Mouse (Mus musculus) lung, postnatal 0 days (tissue): ENCODE data around the gene Slc7a5. TPM values are rescaled to one million over a fixed set of nuclear protein-coding genes. Genes with fewer than 3 reads are reported as not detected.

Experiments used
- ATAC-seq: fragments of 200-750 bp; cut with Nextera tagmentation; 2 replicates; pipeline ENCODE4 v1.8.0; 2017; ENCODE audit warnings: moderate library complexity
- DNase-seq: peaks from one replicate; pipeline ENCODE4 v3.0.0-alpha.2; 2016; ENCODE audit warnings: low spot score
- H3K27ac ChIP-seq: fragments of 300-500 bp; sonication (generic); 2 replicates; pipeline ENCODE4 v1.5.1; 2014; ENCODE audit warnings: antibody characterized with exemption, mild to moderate bottlenecking, low read length, mixed read lengths
- H3K27me3 ChIP-seq: fragments of 300-500 bp; sonication (generic); replicated peaks from 2 replicates; pipeline ENCODE4 v1.6.1; 2014; ENCODE audit warnings: low read length, mixed read lengths; ENCODE audit not compliant: insufficient read depth
- H3K36me3 ChIP-seq: fragments of 300-500 bp; sonication (generic); 2 replicates; pipeline ENCODE4 v1.6.1; 2014; ENCODE audit warnings: low read length, mixed read lengths; ENCODE audit not compliant: insufficient read depth
- H3K4me1 ChIP-seq: fragments of 300-500 bp; sonication (generic); 2 replicates; pipeline ENCODE4 v1.6.1; 2014; ENCODE audit warnings: antibody characterized with exemption, low read depth, low read length, mixed read lengths; ENCODE audit not compliant: insufficient read depth
- H3K4me2 ChIP-seq: fragments of 300-500 bp; sonication (generic); replicated peaks from 2 replicates; pipeline ENCODE4 v1.6.1; 2014; ENCODE audit warnings: low read depth, mild to moderate bottlenecking, low read length, moderate library complexity, mixed read lengths
- H3K4me3 ChIP-seq: fragments of 300-500 bp; sonication (generic); 2 replicates; pipeline ENCODE4 v1.5.1; 2014; ENCODE audit warnings: low read depth, low read length
- H3K9ac ChIP-seq: fragments of 300-500 bp; sonication (generic); replicated peaks from 2 replicates; pipeline ENCODE4 v1.6.1; 2014; ENCODE audit warnings: low read depth, mild to moderate bottlenecking
- H3K9me3 ChIP-seq: fragments of 300-500 bp; sonication (generic); 2 replicates; pipeline ENCODE4 v1.6.1; 2016; ENCODE audit warnings: low read length, mixed read lengths
- CTCF ChIP-seq: IDR thresholded peaks from 2 replicates; pipeline ENCODE4 v1.5.1; 2016; ENCODE audit warnings: antibody characterized with exemption, mild to moderate bottlenecking
- EP300 ChIP-seq: IDR thresholded peaks from 2 replicates; pipeline ENCODE4 v1.6.1; 2016; ENCODE audit warnings: antibody characterized with exemption, mild to moderate bottlenecking, control low read depth
- WGBS: fragments of 180-500 bp; shearing (Covaris S2); extraction: QIAGEN DNeasy Blood & Tissue Kit; methylation state at CpG from one replicate; pipeline ENCODE4 v1.1.7; 2014; 5-methylcytosine and 5-hydroxymethylcytosine counted together
- polyA plus RNA-seq: library from polyadenylated mRNA; unstranded; fragments of >200 nt; fragmentation: Nextera tagmentation; extraction: Ambion mirVana; gene quantifications from 2 replicates; pipeline ENCODE4 v1.2.1, GENCODE M21; 2015

The Slc7a5 gene
- polyA plus RNA-seq, 1 experiment from 2014 or later, result 7.5 TPM

DNA sequence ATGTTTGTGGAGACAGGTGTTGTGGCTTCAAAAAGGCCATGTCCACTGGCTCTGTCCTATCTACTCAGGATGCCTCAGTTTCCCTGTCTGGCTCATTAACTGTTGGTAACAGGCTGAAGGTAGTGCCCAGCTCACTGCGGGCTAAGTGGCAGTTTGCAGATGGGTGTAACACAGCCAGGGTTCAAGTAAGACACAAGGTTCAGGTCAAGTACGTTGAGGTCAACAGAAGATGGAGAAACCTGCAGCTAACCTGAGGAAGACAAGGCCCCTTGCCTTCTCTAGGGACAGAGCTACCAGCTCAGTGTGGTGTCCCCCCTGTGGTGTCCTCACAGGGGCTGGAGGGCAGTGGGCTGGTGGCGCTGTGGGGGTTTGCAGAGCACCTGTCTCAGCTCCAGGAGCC, 27.8 kb downstream of the Slc7a5 start:
- Histone ChIP-seq H3K9me3 (no peaks in the 10 kb centered on the region), H3K4me1 (no peaks in the 10 kb centered on the region), H3K27ac (no peak overlapping the region), H3K27me3 (no peaks in the 10 kb centered on the region), H3K9ac (no peak overlapping the region), H3K36me3 (no peaks in the 10 kb centered on the region), H3K4me2 (no peak overlapping the region), H3K4me3 (no peak overlapping the region)
- TF ChIP-seq EP300 (no peak), CTCF (no peak)
- WGBS, result 92% methylated on average over 3 of the region's 3 CpGs
- ATAC-seq (no peak), DNase-seq (no peak)

DNA sequence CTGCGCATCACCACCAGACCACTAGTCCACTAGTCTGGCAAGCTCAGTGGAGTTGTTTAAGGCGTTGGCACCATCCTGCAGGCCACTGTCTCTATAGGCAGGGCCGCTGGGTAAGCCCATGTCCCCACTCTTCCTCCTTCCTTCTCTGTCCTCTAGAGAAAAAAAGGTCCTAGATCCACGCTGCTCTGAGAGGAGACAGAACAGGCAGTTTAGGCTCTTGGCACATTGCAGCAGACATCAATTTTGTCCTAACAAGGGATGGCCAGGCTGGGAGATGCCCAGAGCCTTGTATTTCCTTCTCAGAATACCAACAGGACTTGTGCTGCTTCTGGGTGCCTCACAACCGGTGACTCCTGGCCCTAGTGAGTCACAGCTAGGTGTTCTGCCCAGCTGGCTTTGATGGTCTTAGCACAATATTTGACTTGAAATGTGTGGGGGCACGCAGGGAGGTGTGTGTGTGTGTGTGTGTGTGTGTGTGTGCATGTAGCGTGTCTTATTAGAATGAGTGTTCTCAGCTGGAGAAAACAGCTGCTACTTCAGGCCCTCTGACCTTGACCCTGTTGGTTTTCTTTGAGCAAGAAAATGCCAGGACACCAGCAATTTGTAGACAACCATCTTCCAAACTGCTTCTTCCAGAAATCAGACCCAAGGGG, 29.5 kb downstream of the Slc7a5 start:
- Histone ChIP-seq H3K9ac (no peak overlapping the region), H3K4me2 (no peak overlapping the region), H3K4me3 (no peak overlapping the region), H3K27ac (no peak overlapping the region), H3K4me1 (no peaks in the 10 kb centered on the region), H3K36me3 (no peaks in the 10 kb centered on the region), H3K9me3 (no peaks in the 10 kb centered on the region), H3K27me3 (no peaks in the 10 kb centered on the region)
- WGBS, result 73% methylated on average over 7 of the region's 7 CpGs
- DNase-seq (peak; percentile 25), ATAC-seq (no peak; the same call in 1 of the 2 replicates)
- TF ChIP-seq EP300, result no peak
- no peak for TF ChIP-seq CTCF

DNA sequence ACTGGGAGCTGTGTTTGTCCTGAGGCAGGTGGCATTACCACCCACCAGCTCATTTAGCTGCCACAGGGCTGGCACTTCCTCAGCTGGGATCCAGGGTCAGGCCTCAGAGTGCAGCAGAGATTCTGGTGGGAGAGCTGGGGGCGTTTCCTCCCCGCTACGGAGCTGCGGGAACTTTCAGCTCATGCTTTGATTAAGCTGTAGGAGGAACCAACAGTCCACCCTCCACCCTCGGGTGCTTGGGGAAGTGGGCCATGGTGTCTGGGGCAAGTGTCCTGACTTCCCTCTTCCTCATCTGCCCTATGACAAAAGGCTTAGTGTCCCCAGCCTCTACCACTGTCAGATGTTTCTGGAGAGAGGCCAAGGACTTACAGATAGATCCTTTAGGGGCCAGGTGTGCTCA, 30.3 kb downstream of the Slc7a5 start:
- H3K4me2 ChIP-seq, result no peak overlapping the region
- H3K9me3 ChIP-seq, result no peaks in the 10 kb centered on the region
- no peaks in the 10 kb centered on the region for H3K27me3 ChIP-seq
- TF ChIP-seq CTCF, result no peak
- no peak for TF ChIP-seq EP300
- H3K4me1 ChIP-seq, result no peaks in the 10 kb centered on the region
- ATAC-seq (no peak), DNase-seq (peak; percentile 38)
- WGBS, result 39% methylated on average over 5 of the region's 5 CpGs
- H3K4me3 ChIP-seq, result no peak overlapping the region
- no peak overlapping the region for H3K27ac ChIP-seq
- no peak overlapping the region for H3K9ac ChIP-seq
- no peaks in the 10 kb centered on the region for H3K36me3 ChIP-seq

DNA sequence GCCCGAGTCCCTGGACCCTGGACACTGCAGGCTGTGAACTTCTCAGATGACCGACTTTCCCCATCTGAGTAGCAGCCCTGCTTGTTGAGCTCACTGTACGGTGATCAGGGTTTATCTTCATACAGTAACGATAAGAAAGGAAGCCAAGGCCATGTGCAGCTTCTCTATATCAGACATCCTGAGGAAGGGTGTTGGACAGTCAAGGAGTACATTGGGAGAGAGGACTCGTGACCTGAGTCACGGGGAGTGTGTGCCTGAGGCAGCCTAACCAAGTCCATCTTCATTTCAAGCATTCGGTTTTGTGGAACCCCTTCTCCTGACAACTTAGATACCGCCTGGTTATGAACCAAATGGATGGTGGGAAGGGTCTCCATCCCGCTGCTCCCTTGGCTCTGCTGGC, 32.0 kb downstream of the Slc7a5 start:
- ATAC-seq, result no peak
- Histone ChIP-seq H3K9ac (no peak overlapping the region), H3K27me3 (no peaks in the 10 kb centered on the region), H3K36me3 (no peaks in the 10 kb centered on the region), H3K27ac (no peak overlapping the region), H3K9me3 (no peaks in the 10 kb centered on the region), H3K4me3 (no peak overlapping the region), H3K4me2 (no peak overlapping the region), H3K4me1 (no peaks in the 10 kb centered on the region; the same call in 1 of the 2 replicates)
- WGBS, result 71% methylated on average over 9 of the region's 9 CpGs
- DNase-seq, result no peak
- TF ChIP-seq CTCF (no peak), EP300 (no peak)

DNA sequence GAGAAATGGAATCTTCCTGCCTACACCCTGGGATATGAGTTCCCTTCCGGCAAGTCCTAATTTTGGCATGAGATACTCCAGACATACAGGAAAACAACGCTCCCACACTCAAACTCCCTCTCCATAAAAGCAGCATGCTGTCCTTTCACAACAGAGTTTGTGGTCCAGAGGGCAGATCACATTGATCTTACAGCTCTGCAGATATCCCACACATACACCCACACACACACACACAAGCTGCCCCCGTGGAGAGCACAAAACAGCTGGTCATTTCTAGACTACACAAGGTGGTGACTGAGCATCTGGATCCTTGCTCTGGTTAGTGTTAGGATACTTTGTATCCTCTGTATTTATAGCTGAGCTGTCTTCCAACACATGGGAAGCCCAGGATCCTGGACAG, 32.4 kb downstream of the Slc7a5 start:
- no peaks in the 10 kb centered on the region for H3K27me3 ChIP-seq
- no peak overlapping the region for H3K4me2 ChIP-seq
- no peaks in the 10 kb centered on the region for H3K9me3 ChIP-seq
- H3K9ac ChIP-seq, result no peak overlapping the region
- H3K36me3 ChIP-seq, result no peaks in the 10 kb centered on the region
- DNase-seq (peak; percentile 21), ATAC-seq (no peak)
- WGBS, result 51% methylated on average over 3 of the region's 3 CpGs
- no peak for TF ChIP-seq CTCF
- no peak for TF ChIP-seq EP300
- no peaks in the 10 kb centered on the region; the same call in 1 of the 2 replicates for H3K4me1 ChIP-seq
- no peak overlapping the region for H3K27ac ChIP-seq
- no peak overlapping the region for H3K4me3 ChIP-seq

DNA sequence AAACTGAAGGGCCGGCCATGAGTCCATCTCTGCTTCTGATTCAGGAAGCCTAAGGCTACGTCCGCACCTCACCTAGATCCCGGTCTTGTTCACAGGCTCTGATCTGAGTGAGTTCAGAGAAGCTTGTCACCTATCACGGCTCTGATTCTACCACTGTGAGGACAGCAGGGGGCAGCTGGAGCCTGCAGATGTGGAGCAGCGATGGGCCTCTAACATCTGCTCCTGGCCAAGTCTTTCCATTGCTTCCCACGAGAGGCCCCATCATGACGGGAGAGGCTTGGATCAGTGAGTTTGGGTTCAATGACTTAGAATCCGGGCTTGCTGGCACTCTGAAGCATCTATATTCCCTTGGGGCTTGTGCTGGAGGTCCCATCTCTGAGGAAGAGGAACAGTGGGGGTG, 33.5 kb downstream of the Slc7a5 start:
- Histone ChIP-seq H3K4me2 (no peak overlapping the region), H3K9me3 (no peaks in the 10 kb centered on the region), H3K9ac (no peak overlapping the region), H3K27me3 (no peaks in the 10 kb centered on the region), H3K4me1 (no peaks in the 10 kb centered on the region; the same call in 1 of the 2 replicates), H3K27ac (no peak overlapping the region), H3K4me3 (no peak overlapping the region), H3K36me3 (no peaks in the 10 kb centered on the region)
- ATAC-seq, result peak; percentile 67
- 42% methylated on average over 9 of the region's 9 CpGs for WGBS
- DNase-seq, result peak; percentile 83
- no peak for TF ChIP-seq EP300
- peak; percentile 88 for TF ChIP-seq CTCF
